Mouse (Mus musculus): ENCODE results near the gene Zdhhc5. TPM values are rescaled to one million over a fixed set of nuclear protein-coding genes. Genes with fewer than 3 reads are reported as not detected.
"Not testable (repeated sequence)": the region's sequence is repeated elsewhere in the genome, so short reads cannot be mapped to it uniquely, and the experiment has no call there.

Zdhhc5 gene
- polyA plus RNA-seq, 1 experiment from 2014 or later = 29.3 TPM

DNA sequence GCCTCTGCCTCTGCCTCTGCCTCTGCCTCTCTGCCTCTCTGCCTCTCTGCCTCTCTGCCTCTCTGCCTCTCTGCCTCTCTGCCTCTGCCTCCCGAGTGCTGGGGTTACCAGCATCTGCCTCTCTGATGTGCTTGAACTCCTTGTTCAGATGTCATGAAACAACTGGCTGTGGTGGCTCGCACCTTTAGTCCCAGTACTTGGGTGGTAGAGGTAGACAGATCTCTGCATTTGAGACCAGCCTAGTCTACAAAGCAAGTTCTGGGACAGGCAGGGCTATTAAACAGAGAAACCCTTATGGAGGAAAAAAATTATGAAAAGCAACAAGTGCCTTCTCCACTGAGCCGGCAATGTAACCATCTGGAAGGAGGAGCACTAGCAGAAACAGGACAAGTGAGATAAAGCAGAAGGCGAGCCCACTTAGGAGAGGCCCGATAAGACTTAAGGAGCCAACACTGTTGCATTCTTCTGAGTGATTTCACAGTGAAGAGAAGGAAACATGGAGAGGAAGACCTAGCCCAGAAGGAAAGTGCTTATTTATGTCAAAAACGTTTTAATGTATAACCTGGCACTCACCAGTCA is 32.3 kb downstream of the Zdhhc5 start:
- Histone ChIP-seq H3K36me3 (peaks cover 54% of the 10 kb centered on the region), H3K4me2 (peak overlapping the region; percentile 71)

DNA sequence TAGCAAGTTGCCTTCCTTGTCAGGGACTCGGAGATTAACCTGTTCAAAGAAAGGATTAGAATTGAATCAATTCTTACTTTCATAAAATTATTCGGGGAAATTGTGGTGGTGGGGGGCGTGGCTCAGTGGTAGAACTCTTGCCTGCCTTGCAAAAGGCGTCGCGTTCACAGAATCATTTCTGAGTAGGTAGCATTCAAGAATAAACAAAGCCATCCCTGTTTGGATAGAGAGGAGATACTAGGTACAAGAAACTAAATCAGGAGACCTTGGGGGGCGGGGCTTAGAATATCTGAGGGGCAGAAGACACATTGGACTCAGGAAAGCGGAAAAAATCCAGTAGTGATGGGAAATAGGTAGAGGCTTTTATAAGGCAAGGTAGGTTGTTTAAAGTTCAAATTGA is 36.0 kb downstream of the Zdhhc5 start, which contains the start of gene Tmx2:
Gene Tmx2, minus strand, starts transcription at position 125 of the 400 bp plus-strand sequence.
- Histone ChIP-seq H3K9me3 (replicated peaks) (no peaks in the 10 kb centered on the region), H3K27ac (peak within 1 kb of the TSS; percentile 88), H3K36me3 (peaks cover 42% of the 10 kb centered on the region), H3K4me2 (peak within 1 kb of the TSS; percentile 86), H3K4me1 (peaks cover 61% of the 10 kb centered on the region), H3K27me3 (replicated peaks) (no peaks in the 10 kb centered on the region), H3K9ac (peak within 1 kb of the TSS; percentile 87), H3K4me3 (peak within 1 kb of the TSS; percentile 96)
- 10% methylated on average over 8 of the region's 8 CpGs for WGBS (ENCODE audit: insufficient replicate concordance)
- ATAC-seq = no peak

More for the DNA sequence above, 32.3 kb downstream of the Zdhhc5 start:
- WGBS (ENCODE audit: insufficient replicate concordance) = 24% methylated on average over 6 of the region's 6 CpGs
- Histone ChIP-seq H3K9ac (peak overlapping the region; percentile 74), H3K4me3 (peak overlapping the region; percentile 43), H3K4me1 (peaks cover 47% of the 10 kb centered on the region), H3K27me3 (replicated peaks) (no peaks in the 10 kb centered on the region), H3K9me3 (replicated peaks) (no peaks in the 10 kb centered on the region), H3K27ac (peak overlapping the region; percentile 99)
- peak; percentile 64 for ATAC-seq

DNA sequence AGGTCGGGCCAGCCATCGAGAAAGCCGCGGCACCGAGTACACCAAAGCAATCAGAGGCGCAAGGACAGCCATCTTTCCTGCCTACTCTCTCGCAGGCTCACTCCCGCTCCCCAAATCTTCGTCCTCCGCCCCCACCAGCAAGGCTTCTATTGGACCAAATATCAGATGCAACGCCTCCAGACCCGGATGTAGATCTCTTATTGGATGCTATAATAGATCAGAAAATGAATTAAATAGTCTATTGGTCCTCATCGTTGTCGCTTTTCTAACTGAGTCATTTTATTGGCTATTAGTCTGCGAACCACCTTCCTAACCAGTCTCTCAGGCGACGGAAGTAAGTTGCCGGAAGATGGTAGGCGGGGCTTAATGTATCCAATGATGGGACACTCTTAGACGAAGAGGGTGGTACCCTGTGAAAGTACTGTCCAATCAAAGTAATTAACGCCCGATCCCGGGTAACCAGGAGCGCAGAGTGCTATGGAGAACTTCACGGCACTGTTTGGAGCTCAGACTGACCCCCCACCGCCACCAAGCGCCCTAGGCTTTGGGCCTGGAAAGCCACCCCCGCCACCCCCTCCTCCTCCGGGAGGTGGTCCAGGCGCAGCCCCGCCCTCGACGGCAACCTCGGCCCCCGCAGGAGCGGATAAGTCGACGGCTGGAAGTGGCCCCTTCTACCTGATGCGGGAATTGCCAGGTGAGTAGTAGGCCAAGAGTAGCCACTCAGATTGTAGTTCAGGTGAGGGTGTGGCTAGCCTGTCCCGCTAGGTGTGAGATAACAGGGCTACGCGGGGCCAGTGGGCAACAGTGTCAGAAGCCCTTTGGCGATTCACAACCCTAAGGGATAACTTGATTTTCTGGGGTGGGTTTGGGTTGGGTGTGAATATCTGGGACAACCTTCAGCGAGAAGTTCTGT is 36.8 kb downstream of the Zdhhc5 start, which contains the start of the genes Gm28635 and Med19:
Gene Gm28635, minus strand, starts transcription at position 74 of the 913 bp plus-strand sequence.
Gene Med19, plus strand, starts transcription at position 435 of the 913 bp plus-strand sequence.
- H3K4me2 ChIP-seq = peak within 1 kb of the TSS; percentile 86
- peaks cover 53% of the 10 kb centered on the region for H3K4me1 ChIP-seq
- peak within 1 kb of the TSS; percentile 88 for H3K27ac ChIP-seq
- peak; percentile 95 for ATAC-seq
- peaks cover 49% of the 10 kb centered on the region for H3K36me3 ChIP-seq
- peak within 1 kb of the TSS; percentile 87 for H3K9ac ChIP-seq
- WGBS (ENCODE audit: insufficient replicate concordance) = 1% methylated on average over 44 of the region's 44 CpGs
- H3K27me3 ChIP-seq (replicated peaks) = no peaks in the 10 kb centered on the region
- H3K4me3 ChIP-seq = peak within 1 kb of the TSS; percentile 96
- no peaks in the 10 kb centered on the region for H3K9me3 ChIP-seq (replicated peaks)

DNA sequence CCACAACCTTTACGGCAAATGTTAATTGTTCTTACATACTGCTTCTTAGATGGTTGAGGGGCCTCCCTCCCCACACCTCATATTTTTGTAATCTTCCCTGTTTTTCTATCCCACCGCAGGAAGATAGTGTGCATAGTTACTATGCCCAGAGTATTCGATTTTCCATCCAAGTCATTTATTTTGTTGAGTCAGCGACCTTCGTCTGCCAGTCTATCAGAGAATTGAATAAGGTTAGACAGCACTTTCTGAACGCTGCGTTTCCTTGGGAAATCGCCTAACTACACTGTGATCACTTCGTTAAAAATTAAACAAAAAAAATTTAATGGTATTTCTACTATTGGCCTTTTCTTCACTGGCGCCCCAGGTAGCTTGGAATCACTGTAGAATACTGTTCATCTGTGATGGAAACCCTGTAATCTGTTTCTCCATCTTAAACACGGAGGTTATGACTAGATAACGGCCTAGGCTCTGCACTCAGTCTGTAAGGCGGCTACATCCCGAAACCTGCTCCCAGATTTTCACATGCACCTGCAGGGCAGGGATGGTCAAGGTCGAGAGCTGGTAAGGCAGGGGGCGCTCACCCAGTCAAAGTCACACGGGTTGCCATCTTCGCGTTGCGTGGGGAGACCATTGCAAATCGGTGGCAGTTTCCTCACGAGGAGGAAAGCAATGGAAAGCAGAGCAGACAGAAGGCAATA is 37.6 kb downstream of the Zdhhc5 start:
- Histone ChIP-seq H3K27ac (peak overlapping the region; percentile 63), H3K36me3 (peaks cover 58% of the 10 kb centered on the region), H3K4me2 (peak overlapping the region; percentile 77), H3K27me3 (replicated peaks) (no peaks in the 10 kb centered on the region), H3K4me1 (peaks cover 46% of the 10 kb centered on the region), H3K9ac (peak overlapping the region; percentile 72), H3K4me3 (peak overlapping the region; percentile 75), H3K9me3 (replicated peaks) (no peaks in the 10 kb centered on the region)
- peak; percentile 50 for ATAC-seq
- 8% methylated on average over 22 of the region's 22 CpGs for WGBS (ENCODE audit: insufficient replicate concordance)

DNA sequence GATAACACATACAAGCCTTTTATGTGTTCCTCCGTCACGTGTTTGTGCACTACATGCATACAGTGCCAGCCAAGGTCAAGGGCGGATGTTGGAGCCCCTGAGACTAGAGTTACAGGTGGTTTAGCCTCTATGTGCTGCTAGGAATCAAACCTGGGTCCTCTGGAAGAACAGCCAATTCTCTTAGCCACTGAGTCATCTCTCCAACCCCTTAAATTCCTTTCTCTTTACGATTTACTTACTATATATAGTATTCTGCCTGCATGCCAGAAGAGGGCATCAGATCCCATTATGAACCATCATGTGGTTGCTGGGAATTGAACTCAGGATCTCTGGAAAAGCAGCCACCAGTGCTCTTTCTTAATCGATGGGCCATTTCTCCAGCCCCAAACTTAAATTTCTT is 43.4 kb downstream of the Zdhhc5 start:
- not testable (repeated sequence) for H3K9ac ChIP-seq; H3K27me3 ChIP-seq (replicated peaks); ATAC-seq; H3K27ac ChIP-seq; H3K9me3 ChIP-seq (replicated peaks)
- Histone ChIP-seq H3K4me2 (peak overlapping the region; percentile 87), H3K36me3 (peaks cover 60% of the 10 kb centered on the region), H3K4me1 (peaks cover 34% of the 10 kb centered on the region), H3K4me3 (peak overlapping the region; percentile 93; the same call in 1 of the 2 replicates)
- 76% methylated on average over 4 of the region's 5 CpGs for WGBS (ENCODE audit: insufficient replicate concordance)

DNA sequence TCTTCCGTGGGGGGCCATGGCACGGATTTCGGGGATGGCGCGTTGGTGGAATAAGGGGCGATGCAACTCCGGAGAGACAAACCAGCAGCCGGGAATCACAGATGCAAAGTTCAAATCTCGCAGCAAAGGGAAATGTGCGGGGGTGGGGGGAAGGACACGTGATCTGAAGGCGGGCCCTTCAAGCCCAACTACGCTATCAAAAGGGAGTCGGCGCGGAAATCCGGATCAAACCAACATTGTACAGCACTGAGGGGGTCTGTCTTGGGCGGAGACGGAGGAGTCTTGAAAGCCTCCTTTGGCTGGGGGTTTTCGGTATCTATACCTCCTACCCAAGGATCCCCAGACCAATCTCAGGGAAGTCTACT is 44.4 kb downstream of the Zdhhc5 start, which contains the start of gene Selenoh:
Gene Selenoh, minus strand, starts transcription at position 202 of the 365 bp plus-strand sequence.
- under 1% methylated on average over 20 of the region's 20 CpGs for WGBS (ENCODE audit: insufficient replicate concordance)
- Histone ChIP-seq H3K36me3 (peaks cover 50% of the 10 kb centered on the region), H3K9me3 (replicated peaks) (no peaks in the 10 kb centered on the region), H3K9ac (peak within 1 kb of the TSS; percentile 88), H3K27me3 (replicated peaks) (no peaks in the 10 kb centered on the region), H3K4me1 (peaks cover 28% of the 10 kb centered on the region), H3K27ac (peak within 1 kb of the TSS; percentile 86), H3K4me3 (peak within 1 kb of the TSS; percentile 93), H3K4me2 (peak within 1 kb of the TSS; percentile 87)
- ATAC-seq = peak; percentile 93

DNA sequence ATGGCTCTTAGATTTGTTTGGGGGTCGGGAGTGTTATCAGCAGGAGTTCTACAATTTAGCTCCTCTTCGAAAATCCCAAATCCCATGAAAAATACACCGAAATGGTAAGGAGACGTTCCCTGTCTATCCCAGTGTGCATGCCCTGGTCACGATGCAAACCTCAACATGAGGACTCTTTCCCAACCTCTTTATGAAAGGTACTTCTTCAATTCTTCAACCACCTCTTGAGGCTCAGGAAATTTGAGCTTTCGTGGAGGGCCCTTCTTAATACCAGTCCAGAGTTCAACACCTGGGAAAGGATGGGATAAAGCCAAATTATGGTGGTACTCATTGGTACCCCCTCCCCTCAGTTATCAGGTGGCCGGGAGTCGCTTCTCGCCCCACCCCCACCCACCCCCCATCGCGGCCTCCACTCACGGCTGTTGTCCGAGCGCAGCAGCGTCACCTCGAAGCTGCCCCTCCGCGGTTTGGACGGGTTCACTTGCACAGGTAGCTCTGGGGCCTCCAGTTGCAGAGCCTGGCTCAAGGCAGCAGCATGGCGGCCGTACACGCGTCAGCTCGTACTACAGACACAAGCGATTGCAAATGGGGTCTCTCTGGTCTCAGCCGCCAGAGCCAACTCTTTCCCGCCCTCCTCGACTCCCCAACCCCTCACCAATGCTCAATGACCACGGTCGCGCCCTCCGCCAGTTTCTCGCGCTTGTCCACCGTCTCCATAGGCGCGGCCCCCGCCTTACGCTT is 45.0 kb downstream of the Zdhhc5 start:
- peak; percentile 66 for ATAC-seq
- WGBS (ENCODE audit: insufficient replicate concordance) = 3% methylated on average over 39 of the region's 39 CpGs
- no peaks in the 10 kb centered on the region for H3K27me3 ChIP-seq (replicated peaks)

DNA sequence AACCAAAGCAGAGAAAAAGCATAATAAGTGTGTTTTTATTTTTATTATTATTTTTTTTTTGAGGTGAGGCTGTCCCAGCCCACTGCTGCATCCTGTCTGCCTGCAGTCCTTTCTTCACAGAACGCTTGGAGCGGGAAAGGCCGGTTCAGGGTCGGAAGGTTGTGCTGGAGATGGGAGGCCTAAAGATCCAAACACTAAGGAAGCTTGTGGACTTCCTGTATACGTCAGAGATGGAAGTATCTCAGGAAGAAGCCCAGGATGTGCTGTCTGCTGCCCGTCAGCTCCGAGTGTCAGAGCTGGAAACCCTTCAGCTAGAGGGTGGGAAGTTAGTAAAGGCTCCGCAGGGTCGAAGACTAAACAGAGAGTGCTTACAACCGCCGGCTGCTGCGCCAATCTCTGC is 48.9 kb downstream of the Zdhhc5 start:
- WGBS (ENCODE audit: insufficient replicate concordance) = 38% methylated on average over 12 of the region's 12 CpGs
- Histone ChIP-seq H3K9me3 (replicated peaks) (no peaks in the 10 kb centered on the region), H3K4me1 (peaks cover 24% of the 10 kb centered on the region), H3K27me3 (replicated peaks) (no peaks in the 10 kb centered on the region), H3K4me3 (no peak overlapping the region), H3K27ac (peak overlapping the region; percentile 36; the same call in 1 of the 2 replicates), H3K9ac (no peak overlapping the region), H3K4me2 (no peak overlapping the region), H3K36me3 (peaks cover 17% of the 10 kb centered on the region)
- no peak for ATAC-seq

More for the DNA sequence above, 45.0 kb downstream of the Zdhhc5 start:
- Histone ChIP-seq H3K9me3 (replicated peaks) (no peaks in the 10 kb centered on the region), H3K4me1 (peaks cover 28% of the 10 kb centered on the region), H3K9ac (peak overlapping the region; percentile 88), H3K27ac (peak overlapping the region; percentile 86), H3K36me3 (peaks cover 45% of the 10 kb centered on the region), H3K4me2 (peak overlapping the region; percentile 87), H3K4me3 (peak overlapping the region; percentile 93)

DNA sequence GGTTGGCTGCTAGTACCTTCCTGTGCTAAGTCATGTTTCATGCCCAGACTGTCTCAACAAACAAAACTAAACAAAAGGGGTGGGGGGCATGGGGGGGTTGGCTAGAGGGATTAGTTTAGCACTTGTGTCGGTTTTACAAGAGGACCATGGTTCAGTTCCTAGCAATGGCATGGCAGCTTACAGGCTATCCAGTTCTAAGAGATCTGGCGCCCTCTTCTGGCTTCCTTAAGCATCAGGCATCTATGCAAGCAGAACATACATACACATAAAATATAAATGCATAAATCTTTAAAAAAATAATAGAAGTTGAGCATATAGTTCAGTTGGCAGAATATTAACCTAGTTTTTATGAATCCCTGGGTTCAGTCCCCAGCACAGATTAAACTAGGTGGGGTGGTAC is 52.1 kb downstream of the Zdhhc5 start:
- 33% methylated on average over 2 of the region's 2 CpGs for WGBS (ENCODE audit: insufficient replicate concordance)
- Histone ChIP-seq H3K9ac (no peak overlapping the region), H3K4me2 (no peak overlapping the region), H3K4me1 (peaks cover 12% of the 10 kb centered on the region; the same call in 1 of the 2 replicates), H3K27me3 (replicated peaks) (no peaks in the 10 kb centered on the region), H3K9me3 (replicated peaks) (no peaks in the 10 kb centered on the region), H3K4me3 (no peak overlapping the region), H3K36me3 (peaks cover 2% of the 10 kb centered on the region), H3K27ac (no peak overlapping the region)
- ATAC-seq = no peak

DNA sequence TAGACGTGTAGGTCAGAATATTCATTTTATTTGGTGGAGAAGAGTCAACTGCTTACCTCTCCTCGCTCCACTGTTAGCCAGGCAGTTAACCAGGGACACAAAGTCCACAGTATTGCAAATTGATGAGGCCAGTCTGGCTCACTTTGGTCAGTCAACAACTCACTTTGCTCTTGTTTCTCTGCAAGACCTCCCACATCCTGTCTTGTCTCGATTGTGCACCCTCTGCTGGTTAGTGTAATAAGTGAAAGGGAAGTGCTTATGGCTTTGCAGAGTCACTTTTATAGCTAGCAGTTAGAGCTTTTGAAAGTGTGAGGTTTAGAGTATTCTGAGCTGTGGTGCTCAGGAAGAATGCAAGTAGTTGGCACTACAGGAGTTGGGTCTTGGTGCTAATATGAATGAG is 54.7 kb downstream of the Zdhhc5 start:
- peak; percentile 61; the same call in 1 of the 2 replicates for ATAC-seq
- H3K4me1 ChIP-seq = peaks cover 5% of the 10 kb centered on the region; the same call in 1 of the 2 replicates
- peak overlapping the region; percentile 41; the same call in 1 of the 2 replicates for H3K27ac ChIP-seq
- WGBS (ENCODE audit: insufficient replicate concordance) = 42% methylated on average over 3 of the region's 3 CpGs
- no peak overlapping the region for H3K9ac ChIP-seq
- H3K4me2 ChIP-seq = no peak overlapping the region
- no peaks in the 10 kb centered on the region for H3K36me3 ChIP-seq
- H3K9me3 ChIP-seq (replicated peaks) = no peaks in the 10 kb centered on the region
- H3K4me3 ChIP-seq = no peak overlapping the region
- no peaks in the 10 kb centered on the region for H3K27me3 ChIP-seq (replicated peaks)

DNA sequence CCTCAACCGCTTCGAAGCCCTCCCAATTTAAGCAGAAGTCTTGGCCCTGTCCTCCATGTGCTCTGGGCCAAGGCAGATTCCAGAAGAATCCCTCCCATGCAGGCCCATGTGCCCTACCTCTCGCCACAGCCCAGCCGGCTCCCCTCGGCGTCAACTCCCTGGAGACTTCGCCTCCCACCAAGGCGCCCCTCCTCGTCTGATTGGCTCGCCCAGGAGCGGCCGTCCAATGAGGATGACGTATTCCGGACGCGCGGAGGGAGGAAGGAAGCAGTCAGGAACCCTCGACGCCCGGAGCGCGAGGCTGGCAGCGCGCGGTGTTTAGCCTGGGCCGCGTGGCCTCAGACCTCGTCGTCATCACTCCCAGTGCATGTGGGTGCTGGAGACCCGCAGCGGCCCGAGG is 56.2 kb downstream of the Zdhhc5 start, which contains the start of gene Btbd18:
Gene Btbd18, plus strand, starts transcription at position 274 of the 400 bp plus-strand sequence.
- no peak for ATAC-seq

More for the DNA sequence above, 56.2 kb downstream of the Zdhhc5 start, which contains the start of gene Btbd18:
- WGBS (ENCODE audit: insufficient replicate concordance) = 86% methylated on average over 32 of the region's 32 CpGs
- H3K4me1 ChIP-seq = peaks cover 5% of the 10 kb centered on the region; the same call in 1 of the 2 replicates
- no peak within 1 kb of the TSS for H3K4me3 ChIP-seq
- H3K36me3 ChIP-seq = no peaks in the 10 kb centered on the region
- H3K9me3 ChIP-seq (replicated peaks) = no peaks in the 10 kb centered on the region
- H3K27me3 ChIP-seq (replicated peaks) = no peaks in the 10 kb centered on the region
- H3K9ac ChIP-seq = no peak within 1 kb of the TSS
- no peak within 1 kb of the TSS for H3K4me2 ChIP-seq
- H3K27ac ChIP-seq = peak within 1 kb of the TSS; percentile 41; the same call in 1 of the 2 replicates

Data from liver, embryonic 12.5 days (tissue).